Mouse (Mus musculus) left cerebral cortex, adult 18-20 months (tissue): ENCODE results near the gene Rgs11. TPM values are rescaled to one million over a fixed set of nuclear protein-coding genes. Genes with fewer than 3 reads are reported as not detected.
"Not testable (repeated sequence)": the region's sequence is repeated elsewhere in the genome, so short reads cannot be mapped to it uniquely, and the experiment has no call there.

Source experiments
- DNase-seq, 2 experiments: peaks; one replicate each; pipeline ENCODE4 v3.0.0; 2021 to 2022; ENCODE audit warnings: low spot score in 2 of 2, mixed read lengths in 1 of 2
- long read RNA-seq, 2 experiments: library from polyadenylated mRNA; stranded (forward); transcript quantifications; one replicate each; pipeline ENCODE4 v2.0.0; 2021
- total RNA-seq, 2 experiments: library from RNA; stranded (reverse); gene quantifications; 2 replicates each; pipeline ENCODE4 v1.2.3; 2021

Gene Rgs11
- 10 to 100 TPM; 33.1 to 42.2 TPM for total RNA-seq
- long read RNA-seq, experiment 1, transcript Rgs11-208 (15 exons, 2,703 nt): major isoform, 5 of 78 reads
- long read RNA-seq, experiment 1, partial matches to known transcripts: 12 of 78 reads
- long read RNA-seq, experiment 1, other reads (novel, unspliced or antisense): 59 of 78 reads
- long read RNA-seq, experiment 2, partial matches to known transcripts: 6 of 41 reads
- long read RNA-seq, experiment 2, other reads (novel, unspliced or antisense): 28 of 41 reads

- peak; percentile 25 to 58 for DNase-seq
Measured at GRCm38 (mm10) chr17:26202737-26203136, at the start of gene Rgs11. Rgs11 (plus strand) TSS chr17:26202951.

- DNase-seq: no peak
Measured at GRCm38 (mm10) chr17:26162736-26163135, 40.0 kb upstream of the Rgs11 start.

- DNase-seq: no peak
Measured at GRCm38 (mm10) chr17:26168039-26168438, 34.7 kb upstream of the Rgs11 start.

DNA sequence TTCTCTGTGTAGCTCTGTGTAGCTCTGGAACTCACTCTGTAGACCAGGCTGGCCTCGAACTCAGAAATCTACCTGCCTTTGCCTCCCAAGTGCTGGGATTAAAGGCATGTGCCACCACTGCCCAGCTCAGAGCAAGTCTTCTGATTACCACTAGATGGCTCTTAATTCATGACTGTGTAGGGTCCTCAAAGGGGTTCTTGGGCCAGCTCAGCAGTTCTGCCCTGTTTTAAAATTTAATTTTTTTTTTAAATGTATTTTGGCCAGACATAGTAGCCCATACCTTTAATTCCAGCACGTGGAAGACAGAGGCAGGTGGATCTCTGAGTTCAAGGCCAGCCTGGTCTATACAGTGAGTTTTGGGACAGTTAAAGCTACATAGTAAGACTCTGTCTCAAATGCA lies 27.5 kb upstream of the Rgs11 start:
- not testable (repeated sequence) for DNase-seq

GRCm38 (mm10) chr17:26178611-26179010 lies 24.1 kb upstream of the Rgs11 start:
- DNase-seq: no peak

- DNase-seq: no peak
Measured at GRCm38 (mm10) chr17:26181179-26181578, 21.6 kb upstream of the Rgs11 start.

GRCm38 (mm10) chr17:26187592-26187991 lies 15.2 kb upstream of the Rgs11 start:
- DNase-seq: no peak

- no peak for DNase-seq
Measured at GRCm38 (mm10) chr17:26188091-26188805, 14.5 kb upstream of the Rgs11 start.

- DNase-seq: not testable (repeated sequence)
Measured at GRCm38 (mm10) chr17:26191486-26191885, 11.3 kb upstream of the Rgs11 start.

DNA sequence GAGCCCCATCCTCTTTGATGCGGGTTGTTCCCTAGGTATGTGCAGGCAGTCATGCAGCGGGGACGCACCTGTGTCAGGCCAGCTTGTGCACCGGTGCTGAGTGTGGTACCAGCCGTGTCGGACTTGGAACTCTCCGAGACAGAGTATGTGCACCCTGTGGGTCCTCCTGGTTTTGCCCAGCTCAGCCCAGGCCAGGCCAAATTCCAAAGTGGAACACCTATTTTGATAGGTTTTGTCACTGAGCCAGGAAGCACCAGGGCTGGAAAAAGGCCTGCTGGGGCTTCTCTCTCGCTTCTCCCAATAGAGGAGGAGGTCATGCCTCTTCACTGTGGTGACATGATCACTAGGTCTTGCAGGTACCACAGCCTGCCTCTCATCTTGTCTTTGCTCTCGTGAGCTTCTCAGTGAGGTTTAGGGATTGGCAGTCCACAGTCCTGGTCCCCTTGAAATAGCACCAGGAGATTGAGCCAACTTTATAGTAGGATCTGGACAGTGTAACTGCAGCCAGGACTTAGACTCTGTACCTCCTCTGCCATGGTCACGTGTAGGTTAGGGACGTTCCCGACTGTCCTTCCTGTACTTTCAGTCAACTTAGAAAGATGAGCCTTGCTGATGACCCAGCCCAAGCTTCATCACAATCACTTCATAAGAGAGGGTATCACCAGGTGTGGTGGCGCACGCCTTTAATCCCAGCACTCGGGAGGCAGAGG lies 10.1 kb upstream of the Rgs11 start:
- DNase-seq: no peak

- DNase-seq: no peak
Measured at GRCm38 (mm10) chr17:26198892-26199291, 3.9 kb upstream of the Rgs11 start, which contains the start of gene Pdia2. Pdia2 (minus strand) TSS chr17:26199087.

- DNase-seq: peak; percentile 18 to 37
Measured at GRCm38 (mm10) chr17:26200831-26201705, 1.7 kb upstream of the Rgs11 start.

GRCm38 (mm10) chr17:26201998-26202397 lies 753 bp upstream of the Rgs11 start:
- no peak for DNase-seq

GRCm38 (mm10) chr17:26203321-26203811 lies 615 bp downstream of the Rgs11 start:
- DNase-seq: peak; percentile 51 to 72

DNA sequence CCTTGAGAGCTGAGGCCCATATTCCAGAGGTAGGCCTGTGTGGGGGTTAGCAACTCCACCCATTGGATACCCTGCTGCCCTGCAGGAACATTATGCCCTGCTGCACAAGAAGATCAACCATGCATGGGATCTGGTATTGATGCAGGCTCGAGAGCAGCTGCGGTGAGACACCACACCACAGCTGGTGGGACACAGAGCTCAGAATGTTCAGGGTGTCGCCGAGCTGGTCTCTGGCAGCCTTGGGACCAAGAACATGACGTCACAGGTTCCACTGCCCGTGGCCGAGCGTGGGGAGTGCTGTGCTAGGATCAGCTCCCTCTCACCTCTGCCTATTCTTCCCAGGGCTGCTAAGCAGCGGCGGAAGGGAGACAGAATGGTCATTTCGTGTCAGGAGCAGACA lies 2.0 kb downstream of the Rgs11 start:
- DNase-seq: no peak

GRCm38 (mm10) chr17:26206392-26206791 lies 3.6 kb downstream of the Rgs11 start:
- no peak for DNase-seq

- DNase-seq: no peak
Measured at GRCm38 (mm10) chr17:26207686-26208085, 4.9 kb downstream of the Rgs11 start, which contains the start of gene Arhgdig. Arhgdig (minus strand) TSS chr17:26207786.

GRCm38 (mm10) chr17:26212241-26212640 lies 9.5 kb downstream of the Rgs11 start:
- no peak for DNase-seq

GRCm38 (mm10) chr17:26212681-26213080 lies 9.9 kb downstream of the Rgs11 start:
- DNase-seq: no peak

- no peak for DNase-seq
Measured at GRCm38 (mm10) chr17:26221508-26221907, 18.8 kb downstream of the Rgs11 start.

DNA sequence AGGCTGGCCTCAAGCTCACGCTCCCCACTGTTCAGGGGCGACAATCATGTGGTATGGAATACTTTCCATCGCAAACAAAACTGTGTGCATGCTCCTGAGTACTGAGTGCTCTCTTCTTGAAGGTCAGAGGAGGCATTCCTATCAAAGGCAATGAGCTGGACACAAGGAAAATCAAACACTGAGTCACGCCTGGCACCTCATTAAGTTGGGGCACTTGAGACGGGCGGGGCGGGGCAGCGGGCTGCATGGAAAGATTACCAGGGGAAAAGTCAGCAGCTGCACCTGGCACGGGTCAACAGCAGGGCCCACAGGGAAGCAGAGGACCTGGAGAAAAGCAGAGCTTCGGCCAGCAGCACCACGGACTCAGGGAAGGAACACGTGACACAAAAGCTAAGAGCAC lies 22.4 kb downstream of the Rgs11 start:
- DNase-seq: no peak
